Mouse (Mus musculus): Measurements from ENCODE around the gene Arhgap8.
"Not testable (repeated sequence)": the region's sequence is repeated elsewhere in the genome, so short reads cannot be mapped to it uniquely, and the experiment has no call there.

Gene Arhgap8

DNA sequence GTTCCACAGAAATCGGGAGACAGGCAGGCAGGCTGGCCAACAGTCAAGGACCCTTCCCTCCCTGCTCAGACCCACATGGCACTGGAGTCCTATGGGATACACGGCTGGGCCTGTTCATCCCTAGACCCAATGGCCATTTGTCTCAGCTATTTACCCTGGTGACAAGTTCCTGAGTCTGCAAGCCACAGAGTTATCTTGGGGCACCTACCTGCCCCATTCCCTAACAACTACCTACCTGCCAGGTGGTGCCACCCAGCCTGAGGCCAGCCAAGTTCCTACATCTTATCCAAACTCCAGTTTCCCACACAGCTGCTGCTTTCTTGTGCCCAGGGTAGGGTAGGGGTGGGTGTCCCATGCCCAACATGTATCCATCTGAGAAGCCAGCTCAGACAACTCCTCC, 21.7 kb upstream of the Arhgap8 start:
- no peak for DNase-seq (ENCODE audit: low spot score)

DNA sequence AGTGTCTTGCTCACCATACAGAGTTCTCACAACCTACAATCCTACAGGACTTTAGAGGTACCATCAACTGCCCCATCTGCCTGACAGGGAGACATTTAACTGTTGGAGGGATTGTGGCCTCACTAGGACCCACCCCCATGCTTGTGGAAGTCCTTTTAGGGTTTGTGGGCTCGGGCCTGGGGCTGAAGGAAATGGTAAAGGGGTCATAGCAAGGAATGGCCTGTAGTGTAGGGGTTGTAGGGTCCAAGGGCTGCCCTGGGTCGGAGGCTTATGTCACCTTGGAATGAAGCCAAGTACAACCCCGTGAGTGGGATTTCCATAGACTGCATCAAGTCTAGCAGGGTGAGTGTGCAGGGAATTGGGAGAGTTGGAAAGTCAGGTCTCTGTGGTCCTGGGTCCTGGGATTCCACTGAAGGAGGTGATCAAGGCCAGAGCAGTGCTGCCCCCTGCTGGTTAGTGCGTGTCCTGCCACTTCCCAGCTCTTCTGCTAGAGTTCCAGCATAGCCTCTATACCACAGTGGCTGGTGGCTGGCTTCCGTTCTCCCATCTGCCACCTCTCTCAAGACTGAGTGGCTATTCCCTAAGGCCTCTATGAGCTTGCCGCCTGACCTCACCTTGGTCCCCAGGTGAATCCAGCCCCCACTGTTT, 19.6 kb upstream of the Arhgap8 start:
- peak; percentile 37 for DNase-seq (ENCODE audit: low spot score)

DNA sequence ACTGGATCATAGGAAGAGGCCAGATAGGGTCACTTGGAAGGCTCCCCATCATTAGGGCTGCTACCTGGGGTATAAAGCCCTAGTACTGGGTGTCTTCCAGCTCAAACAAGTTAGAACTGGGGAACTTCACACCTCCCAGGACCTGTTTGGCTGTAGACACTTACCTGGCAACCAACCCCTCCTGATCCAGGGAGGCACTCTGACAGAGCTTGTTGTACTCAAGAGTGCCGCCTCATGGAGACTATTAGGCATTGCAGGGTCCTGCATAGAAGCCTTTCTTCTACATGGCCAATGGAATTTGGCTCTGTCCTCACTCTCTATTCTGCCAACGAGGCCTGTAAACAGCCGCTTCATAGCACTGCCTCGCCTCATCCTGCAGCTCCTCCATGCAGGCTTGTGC, 17.9 kb upstream of the Arhgap8 start:
- no peak for DNase-seq (ENCODE audit: low spot score)

DNA sequence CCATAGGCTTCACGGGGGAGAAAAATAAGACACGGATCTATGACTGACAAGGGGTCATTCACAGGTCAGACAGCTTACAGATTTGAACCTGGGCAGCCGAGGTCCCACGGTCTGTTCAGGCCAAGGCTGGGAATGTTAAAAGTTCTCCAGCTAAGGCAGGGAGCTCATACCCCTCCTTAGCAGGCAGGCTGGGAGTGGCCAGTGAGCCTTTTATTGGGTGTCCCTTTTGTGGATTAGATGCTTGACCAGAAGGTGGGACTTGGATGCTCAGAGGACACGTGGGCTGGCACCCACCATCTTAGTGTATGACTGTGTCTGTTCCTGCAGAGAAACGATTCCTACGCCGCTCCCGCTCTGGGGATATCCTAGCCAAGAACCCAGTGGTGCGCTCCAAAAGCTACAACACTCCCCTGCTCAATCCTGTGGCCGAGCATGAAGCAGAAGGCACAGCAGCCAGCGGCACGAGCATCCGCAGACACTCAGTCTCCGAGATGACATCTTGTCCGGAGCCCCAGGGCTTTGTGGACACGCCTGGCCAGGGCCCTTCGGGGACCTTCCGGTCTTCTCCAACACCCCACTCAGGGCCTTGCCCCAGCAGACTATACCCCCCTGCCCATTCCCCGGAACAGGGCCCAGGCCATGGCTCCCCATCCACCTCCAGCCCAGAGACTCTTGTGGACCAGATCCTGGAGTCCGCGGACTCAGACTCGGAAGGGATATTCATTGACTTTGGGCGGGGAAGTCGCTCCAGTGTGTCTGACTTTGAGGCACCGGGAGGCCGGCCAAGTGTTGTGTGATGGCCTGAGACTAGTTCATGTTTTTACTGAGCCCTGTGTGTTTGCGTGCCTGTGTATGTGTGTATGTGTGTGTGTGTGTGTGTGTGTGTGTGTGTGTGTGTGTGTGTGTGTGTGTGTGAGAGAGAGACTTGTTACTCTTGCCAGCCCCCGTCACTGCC, 17.2 kb upstream of the Arhgap8 start:
- DNase-seq (ENCODE audit: low spot score): no peak

DNA sequence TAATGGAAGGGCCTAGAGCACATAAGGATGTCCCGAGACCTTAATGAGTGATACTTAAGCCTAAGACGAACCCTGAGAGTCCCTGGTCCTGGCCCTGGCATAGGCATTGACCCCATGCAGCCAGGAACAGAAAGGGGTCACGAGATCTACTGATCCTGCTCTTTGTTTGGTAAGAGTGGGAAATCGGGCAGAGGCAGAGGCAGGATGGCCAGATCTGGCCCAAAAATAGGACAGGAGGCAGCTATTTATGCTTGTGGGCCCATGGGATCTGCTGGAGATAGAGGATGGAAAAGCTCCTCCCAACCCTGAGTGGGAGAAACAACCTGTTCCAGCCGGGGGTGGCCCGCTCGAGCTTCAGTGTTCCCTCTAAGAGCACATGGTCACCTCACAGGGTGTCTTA, 15.9 kb upstream of the Arhgap8 start:
- DNase-seq (ENCODE audit: low spot score): no peak

DNA sequence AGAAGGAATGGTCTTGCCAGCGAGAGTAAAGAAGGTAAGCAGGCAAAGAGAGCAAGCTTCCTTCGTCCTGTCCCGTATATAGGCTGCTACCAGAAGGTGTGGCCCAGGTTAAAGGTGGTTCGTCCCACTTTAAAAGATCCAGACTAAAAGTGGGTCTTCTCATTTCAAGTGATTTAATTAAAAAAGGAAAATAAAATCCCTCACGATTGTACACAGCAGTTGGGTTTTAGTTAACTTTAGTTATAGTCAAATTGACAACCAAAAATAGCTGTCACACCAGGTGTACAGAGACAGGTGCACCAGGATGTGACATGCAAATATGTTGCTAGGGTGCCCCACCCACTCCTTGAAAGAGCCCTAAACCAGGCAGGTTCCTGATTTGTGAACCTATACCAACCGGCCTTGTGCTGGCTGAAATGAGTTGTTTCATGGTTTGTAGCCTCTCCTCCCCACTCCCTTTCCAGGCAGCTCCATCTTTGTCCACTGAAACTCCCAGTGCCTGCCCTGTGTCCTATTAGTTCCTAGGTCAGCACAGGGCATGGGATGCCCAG, 14.4 kb upstream of the Arhgap8 start:
- DNase-seq (ENCODE audit: low spot score): no peak

DNA sequence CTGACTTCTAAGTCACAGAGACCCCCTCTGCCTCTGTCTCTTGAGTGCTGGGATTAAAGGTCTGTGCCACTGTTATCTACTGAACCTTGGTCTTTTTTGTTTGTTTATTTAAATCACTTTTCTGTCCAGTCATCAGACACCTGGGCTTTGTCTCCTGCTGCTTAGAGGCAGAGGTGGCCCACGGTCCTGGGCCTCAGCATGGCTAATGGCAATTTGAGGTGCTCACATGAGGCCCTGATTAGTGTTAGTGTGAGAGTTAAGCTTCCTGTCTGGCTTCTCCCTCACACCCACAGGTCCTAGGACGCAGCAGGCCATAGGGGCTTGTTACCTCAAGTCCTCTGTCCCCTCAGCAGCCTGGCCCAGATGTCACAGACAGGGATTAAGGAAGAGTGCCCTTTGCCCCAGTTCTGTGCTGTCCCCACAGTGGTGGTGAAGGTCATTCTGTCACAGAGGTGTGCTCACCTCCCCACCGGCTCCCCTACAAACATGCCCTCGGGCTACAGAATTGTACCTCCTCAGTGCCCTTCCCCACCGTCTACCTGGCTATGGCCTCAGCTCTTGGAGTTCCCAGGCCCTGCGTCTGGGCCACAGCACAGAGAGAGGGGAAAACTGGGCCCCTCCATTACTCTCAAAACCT, 12.8 kb upstream of the Arhgap8 start:
- no peak for DNase-seq (ENCODE audit: low spot score)

DNA sequence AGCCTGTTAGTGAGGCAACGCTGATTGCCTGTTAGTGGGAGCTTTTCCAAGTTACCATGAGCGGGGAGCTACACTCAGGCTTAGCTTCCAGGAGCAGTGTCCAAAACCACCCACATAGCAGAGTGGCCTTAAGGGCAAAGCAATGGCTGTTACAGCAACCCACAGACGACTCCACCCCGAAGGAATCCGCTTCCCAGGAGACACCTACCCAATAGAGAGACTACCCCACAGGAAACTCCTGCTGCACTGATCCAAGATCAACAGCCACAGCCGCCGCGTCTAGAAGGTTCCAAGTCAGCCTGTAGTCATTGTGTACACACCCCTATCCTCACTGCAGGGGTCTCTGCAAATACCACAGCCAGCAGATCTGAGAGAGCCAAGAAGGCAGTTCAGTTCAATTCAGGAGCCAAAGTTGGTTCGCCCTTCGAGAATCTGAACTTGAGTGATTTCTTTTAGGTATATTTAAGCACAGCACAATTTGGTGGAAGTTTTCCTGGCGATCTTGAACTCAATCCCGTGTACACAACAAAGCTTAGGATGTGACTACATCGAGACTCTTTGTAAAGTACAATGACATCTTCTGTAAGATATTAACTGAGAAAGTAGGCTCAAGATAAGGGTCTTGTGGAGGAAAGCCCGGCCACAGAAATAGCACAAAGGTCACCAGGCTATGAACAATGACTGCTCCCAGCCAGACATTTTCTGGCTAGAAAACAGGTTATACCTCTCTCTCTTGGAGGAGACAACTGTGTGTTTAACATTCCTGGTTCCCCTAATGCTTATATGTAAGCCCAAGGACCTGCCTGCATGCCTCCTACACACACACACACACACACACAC, 7.1 kb upstream of the Arhgap8 start:
- no peak for DNase-seq (ENCODE audit: low spot score)

DNA sequence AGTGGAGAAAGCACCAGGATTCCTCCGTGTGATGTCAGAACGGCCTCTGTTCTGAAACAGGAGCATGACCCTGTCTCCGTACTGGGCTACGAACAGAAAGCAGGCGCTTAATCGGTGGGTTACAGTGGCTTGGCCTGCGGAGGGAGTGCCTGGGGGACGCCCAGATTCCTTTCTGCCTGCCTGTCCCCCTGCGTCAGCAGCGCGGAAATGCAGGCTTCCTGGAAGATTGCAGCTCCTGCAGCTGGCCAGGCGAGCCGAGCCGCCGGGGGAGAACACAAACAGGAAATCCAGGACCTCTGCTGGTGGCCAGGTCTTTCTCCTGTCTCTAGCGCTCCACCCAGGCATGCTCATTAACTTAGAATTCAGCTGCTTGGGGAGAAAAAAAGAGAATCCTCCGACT, 5.1 kb upstream of the Arhgap8 start:
- DNase-seq (ENCODE audit: low spot score): no peak

DNA sequence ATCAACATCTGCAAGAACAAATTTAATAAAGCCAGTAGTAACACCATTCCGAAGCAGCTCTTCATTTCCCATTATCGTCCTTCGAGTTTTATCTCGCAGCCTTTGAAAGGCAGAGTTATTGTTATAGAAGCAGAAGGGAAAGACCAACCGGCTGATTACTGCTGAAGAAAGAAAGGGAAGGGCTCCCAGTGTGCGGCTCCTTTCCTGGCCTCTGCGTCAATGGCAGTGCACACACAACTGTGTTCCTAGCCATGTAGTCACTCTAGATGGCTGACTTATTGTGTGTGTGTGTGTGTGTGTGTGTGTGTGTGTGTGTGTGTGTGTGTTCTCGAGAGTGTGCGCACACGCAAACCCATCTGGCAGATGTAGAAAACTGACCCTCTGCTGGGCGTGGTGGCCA, 4.7 kb upstream of the Arhgap8 start:
- no peak for DNase-seq (ENCODE audit: low spot score)

DNA sequence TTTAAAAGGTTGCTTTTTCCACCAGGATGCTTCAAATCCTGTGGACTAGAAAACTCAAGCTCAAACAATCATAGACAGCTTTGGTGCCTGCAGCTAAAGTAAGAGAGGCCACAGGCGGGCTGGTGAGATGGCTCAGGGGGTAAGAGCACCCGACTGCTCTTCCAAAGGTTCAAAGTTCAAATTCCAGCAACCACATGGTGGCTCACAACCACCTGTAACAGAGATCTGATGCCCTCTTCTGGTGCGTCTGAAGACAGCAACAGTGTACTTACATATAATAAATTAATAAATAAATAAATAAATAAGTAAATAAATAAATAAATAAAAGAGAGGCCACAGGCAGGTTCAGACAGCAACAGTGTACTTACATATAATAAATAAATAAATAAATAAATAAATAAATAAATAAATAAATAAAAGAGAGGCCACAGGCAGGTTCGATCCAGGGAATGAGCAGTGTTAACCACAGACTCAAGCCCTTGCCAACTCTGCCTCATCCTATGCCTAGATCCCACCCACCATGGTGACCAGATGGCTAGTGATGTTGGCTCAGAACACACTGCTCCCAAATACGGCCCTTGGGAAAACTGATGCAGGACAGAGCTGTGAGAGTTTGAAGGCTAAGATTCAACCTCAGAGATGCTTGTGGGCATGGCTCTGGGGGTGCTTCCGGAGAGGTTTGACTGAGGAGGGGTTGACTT, 2.1 kb upstream of the Arhgap8 start:
- DNase-seq (ENCODE audit: low spot score): not testable (repeated sequence)

DNA sequence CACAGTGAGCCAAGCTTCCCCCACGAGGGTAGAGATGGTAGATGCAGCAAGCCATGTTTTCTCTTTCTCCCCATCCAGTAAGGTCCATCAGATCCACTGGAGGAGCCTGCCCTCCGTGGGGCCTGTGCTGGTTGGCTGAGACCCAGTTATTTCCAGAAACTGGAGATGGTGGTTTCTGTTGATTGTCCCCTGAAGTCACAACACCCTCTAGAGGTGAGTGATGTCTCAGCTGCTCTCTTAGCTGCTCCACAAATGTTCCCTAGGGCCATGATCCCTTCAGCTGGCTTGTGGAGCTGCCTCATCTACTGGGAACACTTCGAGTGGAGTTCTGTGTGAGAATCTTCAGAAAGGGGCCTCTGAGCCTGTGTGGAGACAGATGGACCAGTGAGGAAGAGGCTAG, 1.1 kb upstream of the Arhgap8 start:
- no peak for DNase-seq (ENCODE audit: low spot score)

DNA sequence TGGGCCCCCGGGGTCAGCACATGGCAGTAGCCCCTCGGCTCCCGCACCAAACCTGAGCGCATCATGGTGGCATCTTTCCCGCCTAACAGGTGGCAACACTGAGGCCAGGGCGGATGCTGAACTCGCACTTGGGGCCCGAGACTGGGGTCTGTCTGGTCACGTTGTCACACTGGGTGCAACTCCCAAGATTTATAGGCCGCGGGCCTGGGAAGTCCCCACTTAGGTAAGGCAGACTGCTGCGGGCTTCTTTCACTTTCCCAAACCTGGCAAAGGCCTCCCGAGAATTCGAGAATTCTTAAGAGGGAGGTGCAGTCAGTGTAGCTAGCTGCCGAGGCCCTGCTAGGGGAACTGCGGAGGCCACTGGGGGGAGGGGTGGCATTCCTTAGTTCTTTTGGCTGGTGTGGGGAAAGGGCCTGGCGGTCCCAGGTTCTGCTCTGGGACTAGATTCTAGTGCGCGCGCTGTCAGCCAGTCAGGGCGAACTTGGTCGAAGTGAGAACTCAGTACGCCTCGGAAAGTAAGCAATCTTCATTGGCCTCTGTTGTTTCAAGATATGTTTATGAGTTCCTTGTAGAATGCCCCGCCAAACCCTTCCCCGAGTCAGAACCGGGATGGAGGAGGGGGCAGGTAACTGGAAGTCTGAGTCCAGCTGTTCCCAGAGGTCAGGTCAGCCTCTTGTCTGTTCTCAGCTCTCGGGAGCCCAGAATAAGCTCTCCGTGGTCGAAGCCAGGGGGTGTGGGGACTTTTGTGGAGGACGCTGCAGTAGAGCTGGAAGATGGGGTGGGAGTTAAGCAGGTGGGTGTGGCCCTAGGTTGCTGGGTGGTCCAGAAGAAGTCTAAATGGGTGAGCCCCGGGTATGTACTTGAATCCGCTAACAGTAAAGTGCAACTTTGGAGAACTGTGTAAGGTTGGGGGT, 696 bp downstream of the Arhgap8 start:
- no peak for DNase-seq (ENCODE audit: low spot score)

DNA sequence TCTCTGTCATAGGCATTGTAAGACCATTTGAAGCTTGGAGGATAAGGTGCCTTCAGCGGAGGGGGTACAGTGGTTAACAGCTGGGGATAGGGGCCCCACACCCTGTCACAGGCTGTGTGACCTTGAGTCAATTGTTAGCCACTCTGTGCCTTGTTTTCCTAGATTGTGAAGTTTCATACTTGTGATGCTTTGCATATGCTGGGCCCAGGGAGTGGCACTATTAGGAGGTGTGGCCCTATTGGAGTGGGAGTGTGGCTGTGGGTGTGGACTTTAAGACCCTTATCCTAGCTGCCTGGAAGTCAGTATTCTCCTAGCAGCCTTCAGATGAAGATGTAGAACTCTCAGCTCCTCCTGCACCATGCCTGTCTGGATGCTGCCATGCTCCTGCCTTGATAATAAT, 3.8 kb downstream of the Arhgap8 start:
- not testable (repeated sequence) for DNase-seq (ENCODE audit: low spot score)

DNA sequence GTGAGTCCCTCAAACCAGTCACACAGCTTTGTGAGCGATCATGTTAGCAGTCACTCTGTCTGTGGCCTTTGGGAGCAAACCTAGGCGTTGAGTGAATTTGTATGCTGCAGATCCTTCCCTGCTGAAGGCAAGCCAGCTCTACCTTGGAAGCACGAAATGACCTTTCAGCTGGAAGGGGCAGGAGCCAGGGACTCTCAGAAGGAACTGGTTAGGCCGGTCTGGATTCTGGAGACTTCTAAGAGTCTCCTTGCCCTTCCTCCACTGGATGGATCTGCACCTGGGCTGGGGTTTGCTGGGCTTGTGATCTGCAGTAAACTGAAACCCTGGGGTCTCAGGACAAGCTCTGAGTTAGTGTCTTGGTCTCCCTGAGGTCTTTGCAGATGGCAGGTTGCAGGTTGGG, 4.3 kb downstream of the Arhgap8 start:
- no peak for DNase-seq (ENCODE audit: low spot score)

DNA sequence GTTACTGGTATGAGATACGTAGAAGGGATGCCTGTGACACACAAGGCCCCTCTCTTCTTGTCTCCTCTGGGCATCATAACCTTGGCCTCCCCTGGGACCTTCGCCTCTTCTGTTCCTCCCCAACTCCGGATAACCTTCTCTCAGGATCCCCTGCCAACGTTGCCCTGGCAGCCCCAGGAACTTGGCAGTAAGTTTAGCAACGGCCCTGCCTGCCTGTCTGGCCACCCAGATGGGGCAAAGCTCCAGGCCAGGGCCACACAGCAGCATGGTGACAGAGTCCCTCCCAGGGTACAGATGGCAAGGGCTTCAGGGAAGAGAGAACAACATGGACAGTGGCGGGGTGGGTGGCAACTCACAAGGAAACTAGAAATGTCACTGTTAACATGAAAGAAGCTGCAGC, 9.8 kb downstream of the Arhgap8 start:
- DNase-seq (ENCODE audit: low spot score): no peak

DNA sequence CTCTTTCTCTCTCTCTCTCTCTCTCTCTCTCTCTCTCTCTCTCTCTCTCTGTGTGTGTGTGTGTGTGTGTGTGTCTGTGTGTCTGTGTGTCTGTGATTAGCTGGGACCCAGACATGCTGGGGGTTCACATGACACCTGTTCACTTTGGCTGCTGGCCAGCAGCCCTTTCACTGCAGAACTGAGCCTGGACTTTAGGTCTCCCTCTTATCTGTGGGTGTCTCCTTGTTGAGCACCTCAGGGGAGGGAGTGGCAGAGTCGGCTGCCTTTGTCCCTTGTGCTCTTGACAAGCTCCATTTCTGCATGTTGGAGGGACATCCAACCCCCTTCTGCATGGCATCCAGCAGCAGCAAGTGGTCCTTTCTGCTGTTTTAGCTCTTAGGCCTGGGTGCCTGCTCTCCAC, 11.0 kb downstream of the Arhgap8 start:
- DNase-seq (ENCODE audit: low spot score): no peak

DNA sequence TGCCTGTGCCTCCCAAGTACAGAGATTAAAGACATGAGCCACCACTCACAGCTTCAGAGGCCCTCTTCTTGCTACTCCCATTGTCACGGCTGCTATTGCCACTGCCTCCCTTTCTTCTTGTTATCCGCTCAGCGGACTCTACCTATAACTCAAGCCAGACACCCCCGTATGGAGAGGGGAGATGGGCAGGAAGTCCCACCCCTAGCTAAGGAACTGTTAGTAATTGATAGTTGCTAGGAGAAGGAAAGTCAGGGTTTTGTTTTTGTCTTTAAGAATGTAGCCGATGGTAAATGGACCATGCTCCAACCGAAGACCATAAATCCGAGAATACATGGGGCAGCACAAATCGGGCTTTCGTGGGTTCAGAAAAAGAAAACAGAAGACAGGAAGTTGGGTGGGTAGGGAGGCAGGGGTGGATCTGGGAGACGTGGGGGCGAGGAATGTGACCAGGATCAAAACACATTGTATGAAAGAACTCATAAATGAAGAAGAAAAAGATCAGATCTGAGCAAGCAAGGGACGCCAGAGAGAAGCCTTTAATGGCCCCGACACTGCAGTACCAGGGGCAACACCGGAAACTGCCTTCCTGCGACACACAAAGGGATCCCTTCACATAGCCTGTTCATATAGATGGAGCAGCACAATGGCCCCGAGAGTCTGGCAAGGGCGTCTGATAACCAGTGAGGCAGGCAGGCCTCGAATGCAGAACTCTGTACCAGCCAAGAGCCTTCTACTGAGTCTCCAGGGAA, 12.0 kb downstream of the Arhgap8 start:
- no peak for DNase-seq (ENCODE audit: low spot score)

DNA sequence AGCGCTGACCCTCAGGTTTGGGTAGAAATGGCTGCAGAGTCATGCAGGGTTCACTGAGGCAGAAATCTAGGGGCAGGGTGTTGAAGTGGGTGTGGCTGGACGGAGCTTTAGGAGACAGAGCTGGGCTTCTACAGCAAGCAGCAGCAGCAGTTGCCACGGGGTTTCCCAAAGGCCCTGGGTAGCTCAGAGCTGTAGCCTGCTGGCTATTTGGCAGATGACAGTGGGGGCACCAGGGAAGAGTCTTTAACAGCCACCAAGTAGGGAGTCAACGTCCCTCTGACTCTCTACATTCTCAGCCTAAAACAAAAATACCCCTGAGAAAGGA, 12.5 kb downstream of the Arhgap8 start:
- DNase-seq (ENCODE audit: low spot score): no peak

Measured in spleen, adult 12 weeks (tissue).